Mouse (Mus musculus) 416B (cell line): ENCODE data around the gene Aoc2.
"Not testable (repeated sequence)": the region's sequence is repeated elsewhere in the genome, so short reads cannot be mapped to it uniquely, and the experiment has no call there.

Experiments
- DNase-seq: peaks from one replicate; pipeline ENCODE4 v3.0.0; 2011; ENCODE audit warnings: low read depth

The Aoc2 gene

GRCm38 (mm10) chr11:101355916-101356315 is 31.1 kb downstream of the Aoc2 start:
- DNase-seq = no peak

GRCm38 (mm10) chr11:101357505-101358182 is 32.8 kb downstream of the Aoc2 start:
- DNase-seq = peak; percentile 67

GRCm38 (mm10) chr11:101359776-101360175 is 34.9 kb downstream of the Aoc2 start:
- DNase-seq = no peak

GRCm38 (mm10) chr11:101360651-101361113 is 35.8 kb downstream of the Aoc2 start:
- no peak for DNase-seq

GRCm38 (mm10) chr11:101364531-101364931 is 39.7 kb downstream of the Aoc2 start:
- DNase-seq = no peak

GRCm38 (mm10) chr11:101367326-101367935 is 42.6 kb downstream of the Aoc2 start, which contains the start of gene G6pc:
Gene G6pc (plus strand): TSS chr11:101367561.
- no peak for DNase-seq

GRCm38 (mm10) chr11:101370141-101370540 is 45.3 kb downstream of the Aoc2 start:
- no peak for DNase-seq

GRCm38 (mm10) chr11:101374421-101374938 is 49.6 kb downstream of the Aoc2 start:
- no peak for DNase-seq

- DNase-seq = not testable (repeated sequence)
Measured at GRCm38 (mm10) chr11:101378196-101378595, 53.3 kb downstream of the Aoc2 start.

- no peak for DNase-seq
Measured at GRCm38 (mm10) chr11:101378926-101379325, 54.1 kb downstream of the Aoc2 start.
